Mouse (Mus musculus) skeletal muscle tissue, postnatal 0 days (tissue): ENCODE results near the gene Mad1l1. TPM values are rescaled to one million over a fixed set of nuclear protein-coding genes. Genes with fewer than 3 reads are reported as not detected.

Experiments
- polyA plus RNA-seq: library from polyadenylated mRNA; unstranded; fragments of >200 nt; fragmentation: Nextera tagmentation; extraction: Ambion mirVana; gene quantifications from 2 replicates; pipeline ENCODE4 v1.2.1, GENCODE M21; 2015

Gene Mad1l1
- 11.8 and 13.0 TPM in 2 replicates for polyA plus RNA-seq

DNA sequence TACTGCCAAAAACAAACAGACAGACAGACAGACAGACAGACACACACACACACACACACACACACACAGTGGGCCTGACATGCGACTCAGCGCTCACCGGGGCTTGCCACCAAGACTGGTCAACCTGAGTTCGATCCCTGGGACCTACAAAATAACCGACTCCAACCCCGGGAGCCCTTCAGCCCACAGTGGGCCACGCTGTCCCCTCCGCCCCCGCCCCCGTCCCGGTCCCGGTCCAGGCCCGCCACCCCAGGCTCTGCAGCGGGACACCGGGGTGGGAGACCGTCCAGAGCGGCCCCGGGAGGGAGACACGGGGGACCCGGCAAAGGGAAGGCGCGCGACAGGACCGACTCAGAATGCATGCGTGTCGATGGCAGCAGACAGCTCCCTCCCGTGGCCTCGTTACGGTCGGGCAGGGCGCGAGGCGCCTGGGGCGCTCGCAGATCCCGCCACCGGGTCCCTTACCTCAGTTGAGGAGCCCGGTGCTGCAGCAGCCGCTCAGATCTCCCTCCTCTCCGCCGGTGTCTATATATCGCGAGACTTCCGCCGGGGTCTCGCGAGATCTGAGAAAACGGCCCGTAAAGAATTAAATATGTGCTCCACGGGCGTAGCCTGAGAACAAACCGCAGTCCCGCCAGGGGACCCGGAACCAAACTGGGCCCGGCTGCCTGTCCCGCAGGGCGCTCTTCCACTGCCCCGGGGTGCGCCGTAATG is at the start of gene Mad1l1, which contains the start of gene Nudt1:
Mad1l1 (minus strand) TSS at position 511 of the 714 bp plus-strand sequence.
Nudt1 (plus strand) TSS at position 615 of the 714 bp plus-strand sequence.

DNA sequence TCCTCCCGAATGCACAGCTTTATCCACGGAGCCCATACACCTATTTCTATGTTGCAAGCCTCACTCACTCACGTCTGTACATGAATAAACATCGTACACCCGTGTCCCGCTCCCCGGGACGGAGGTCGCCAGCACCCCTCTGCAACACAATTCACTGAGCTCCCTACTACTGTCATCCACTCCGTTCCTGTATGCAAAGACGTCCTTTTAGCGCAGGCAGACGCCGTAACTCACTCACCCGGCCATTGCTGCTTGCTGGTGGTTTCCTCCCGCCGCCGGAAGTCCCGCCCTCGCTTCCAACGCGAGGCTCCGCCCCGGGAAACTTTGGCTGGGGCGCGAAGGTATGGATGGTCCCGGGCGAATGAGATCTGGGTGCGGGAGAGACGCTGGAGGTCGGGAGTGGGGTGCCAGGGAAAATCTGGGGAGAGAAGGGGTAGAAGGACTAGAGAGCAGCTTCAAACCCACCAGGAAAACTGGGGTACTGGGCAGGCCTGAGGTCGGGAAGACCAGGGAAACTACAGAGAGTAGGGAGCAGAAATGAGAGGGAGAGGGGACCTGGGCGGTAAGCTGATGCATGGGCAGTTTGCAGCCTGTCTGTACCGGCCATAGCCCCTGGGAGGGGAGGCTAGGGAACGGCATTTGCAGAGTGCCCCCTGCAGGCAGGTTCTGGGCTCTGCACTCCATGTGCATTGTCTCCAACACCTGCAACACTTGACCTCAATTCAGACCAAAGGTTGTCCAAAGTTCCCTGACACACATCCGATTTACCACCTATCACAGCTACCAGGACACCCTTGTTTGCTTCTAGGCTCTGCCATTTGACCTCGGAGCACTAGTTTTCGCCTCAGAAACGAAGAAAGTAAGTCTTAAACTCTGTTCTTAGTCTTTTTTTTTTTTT is 10.5 kb upstream of the Mad1l1 start, which contains the start of gene Mrm2:
Mrm2 (minus strand) TSS at position 284 of the 898 bp plus-strand sequence.

Other genes with a start within 250 kb of the Mad1l1 start
- 9.6 and 14.1 TPM in 2 replicates for gene Nudt1, start 104 bp upstream of the Mad1l1 start, polyA plus RNA-seq
- 13.1 and 13.4 TPM in 2 replicates for gene Mrm2, start 10.3 kb upstream of the Mad1l1 start, polyA plus RNA-seq
- 14.0 and 14.4 TPM in 2 replicates for gene Snx8, start 67.7 kb upstream of the Mad1l1 start, polyA plus RNA-seq
- 46.8 and 61.6 TPM in 2 replicates for gene Eif3b, start 97.8 kb upstream of the Mad1l1 start, polyA plus RNA-seq
- gene Gm4869, start 124.1 kb upstream of the Mad1l1 start, polyA plus RNA-seq: not detected in 2 replicates
- gene Chst12, start 184.0 kb upstream of the Mad1l1 start, polyA plus RNA-seq: 12.9 and 17.9 TPM in 2 replicates
- gene Grifin, start 243.5 kb upstream of the Mad1l1 start, polyA plus RNA-seq: not detected in 2 replicates